Mouse (Mus musculus) hindbrain, embryonic 11.5 days (tissue): ENCODE results near the gene Tmem237. TPM values are rescaled to one million over a fixed set of nuclear protein-coding genes. Genes with fewer than 3 reads are reported as not detected.

Experiments
- ATAC-seq: fragments of 200-750 bp; cut with Nextera tagmentation; 2 replicates; pipeline ENCODE4 v1.8.0; 2017; ENCODE audit warnings: mild to moderate bottlenecking, moderate TSS enrichment, moderate library complexity; ENCODE audit not compliant: low FRiP score
- DNase-seq: peaks from one replicate; pipeline ENCODE4 v3.0.0-alpha.2; 2015; ENCODE audit warnings: low spot score
- H3K27ac ChIP-seq: fragments of 300-500 bp; sonication (generic); 2 replicates; pipeline ENCODE4 v1.5.1; 2014; ENCODE audit warnings: mild to moderate bottlenecking, low read depth, low read length
- H3K27me3 ChIP-seq: fragments of 300-500 bp; sonication (generic); 2 replicates; pipeline ENCODE4 v1.6.1; 2014; ENCODE audit warnings: mild to moderate bottlenecking, low read length, moderate library complexity, mixed read lengths; ENCODE audit not compliant: control insufficient read depth, insufficient read depth
- H3K36me3 ChIP-seq: fragments of 300-500 bp; sonication (generic); 2 replicates; pipeline ENCODE4 v1.6.1; 2014; ENCODE audit warnings: mild to moderate bottlenecking, low read length, moderate library complexity, mixed read lengths; ENCODE audit not compliant: control insufficient read depth, insufficient read depth
- H3K4me1 ChIP-seq: fragments of 300-500 bp; sonication (generic); replicated peaks from 2 replicates; pipeline ENCODE4 v1.6.1; 2014; ENCODE audit warnings: low read length, mixed read lengths; ENCODE audit not compliant: control insufficient read depth, insufficient read depth
- H3K4me2 ChIP-seq: fragments of 300-500 bp; sonication (generic); replicated peaks from 2 replicates; pipeline ENCODE4 v1.6.1; 2014; ENCODE audit warnings: mild to moderate bottlenecking, low read depth, low read length
- H3K4me3 ChIP-seq: fragments of 300-500 bp; sonication (generic); 2 replicates; pipeline ENCODE4 v1.5.1; 2014; ENCODE audit warnings: low read depth, low read length
- H3K9ac ChIP-seq: fragments of 300-500 bp; sonication (generic); 2 replicates; pipeline ENCODE4 v1.6.1; 2014; ENCODE audit warnings: low read depth, low read length
- H3K9me3 ChIP-seq: fragments of 300-500 bp; sonication (generic); 2 replicates; pipeline ENCODE4 v1.6.1; 2016; ENCODE audit warnings: low read length; ENCODE audit not compliant: control insufficient read depth
- WGBS: fragments of 180-500 bp; shearing (Covaris S2); extraction: QIAGEN DNeasy Blood & Tissue Kit; methylation state at CpG from one replicate; pipeline ENCODE4 v1.1.7; 2014; 5-methylcytosine and 5-hydroxymethylcytosine counted together
- polyA plus RNA-seq: library from polyadenylated mRNA; unstranded; fragments of >200 nt; fragmentation: Nextera tagmentation; extraction: Ambion mirVana; gene quantifications from 2 replicates; pipeline ENCODE4 v1.2.1, GENCODE M21; 2014

Tmem237 gene
- polyA plus RNA-seq, 1 experiment from 2014 or later: 48.1 TPM

- no peaks in the 10 kb centered on the region for H3K4me1 ChIP-seq
- no peaks in the 10 kb centered on the region for H3K36me3 ChIP-seq
- no peak overlapping the region for H3K27ac ChIP-seq
- DNase-seq: no peak
- H3K9me3 ChIP-seq: no peaks in the 10 kb centered on the region
- ATAC-seq: no peak
- H3K4me2 ChIP-seq: no peak overlapping the region
- H3K4me3 ChIP-seq: no peak overlapping the region
- WGBS: 56% methylated on average over 3 of the region's 3 CpGs
- H3K9ac ChIP-seq: no peak overlapping the region
- no peaks in the 10 kb centered on the region for H3K27me3 ChIP-seq
These were observed 56.5 kb downstream of the Tmem237 start for GRCm38 (mm10) chr1:59063697-59064096.

GRCm38 (mm10) chr1:59056955-59057354 is 63.3 kb downstream of the Tmem237 start:
- no peaks in the 10 kb centered on the region for H3K27me3 ChIP-seq
- ATAC-seq: no peak
- H3K9me3 ChIP-seq: no peaks in the 10 kb centered on the region
- H3K27ac ChIP-seq: no peak overlapping the region
- H3K4me3 ChIP-seq: no peak overlapping the region
- WGBS: 71% methylated on average over 2 of the region's 2 CpGs
- H3K9ac ChIP-seq: no peak overlapping the region
- no peaks in the 10 kb centered on the region for H3K36me3 ChIP-seq
- DNase-seq: no peak
- H3K4me2 ChIP-seq: no peak overlapping the region
- H3K4me1 ChIP-seq: no peaks in the 10 kb centered on the region

- H3K9ac ChIP-seq: no peak overlapping the region
- ATAC-seq (no peak), DNase-seq (no peak)
- WGBS: 82% methylated on average over 2 of the region's 2 CpGs
- no peak overlapping the region for H3K27ac ChIP-seq
- H3K36me3 ChIP-seq: no peaks in the 10 kb centered on the region
- H3K27me3 ChIP-seq: no peaks in the 10 kb centered on the region
- no peak overlapping the region for H3K4me2 ChIP-seq
- no peaks in the 10 kb centered on the region for H3K9me3 ChIP-seq
- H3K4me1 ChIP-seq: no peaks in the 10 kb centered on the region
- no peak overlapping the region for H3K4me3 ChIP-seq
These were observed 68.9 kb downstream of the Tmem237 start for GRCm38 (mm10) chr1:59051306-59051705.

Other genes with a start within 250 kb of the Tmem237 start
- gene Trak2, start 147.0 kb downstream of the Tmem237 start, polyA plus RNA-seq: 14.3 and 15.8 TPM in 2 replicates
- 41.7 and 46.2 TPM in 2 replicates for gene Stradb, start 146.9 kb downstream of the Tmem237 start, polyA plus RNA-seq
- gene C2cd6, start 25.5 kb downstream of the Tmem237 start, polyA plus RNA-seq: not detected in 2 replicates
- 0.33 and 0.96 TPM in 2 replicates for gene Mpp4, start 43.0 kb upstream of the Tmem237 start, polyA plus RNA-seq
- 15.9 and 16.1 TPM in 2 replicates for gene Als2, start 116.8 kb upstream of the Tmem237 start, polyA plus RNA-seq
- 1.1 and 1.8 TPM in 2 replicates for gene Cdk15, start 136.5 kb upstream of the Tmem237 start, polyA plus RNA-seq